Comparison of ENCODE assay signal across 9 mouse cellular contexts in genomic region chr13:21935833-21936232, GRCm38 (mm10). TPM values are rescaled to one million over a fixed set of nuclear protein-coding genes. Genes with fewer than 3 reads are reported as not detected.
DNase-seq lines count a peak whose midpoint lies in the region; ATAC-seq lines count a peak whose summit lies in the region.
"Had no signal": no experiment of that assay in that cellular context is flagged by ENCODE, and none has a peak within 500 bp of the region (broad histone marks: within the 10 kb centered on the region; RNA-seq: fewer than 3 reads in every experiment).

No protein-coding gene starts in this region.

- H3K36me3 ChIP-seq in hindbrain, embryonic 10.5 days: no peaks in the 10 kb centered on the region
- H3K36me3 ChIP-seq in hindbrain, embryonic 11.5 days (ENCODE audit: control insufficient read depth, insufficient read depth, low read length): no peaks in the 10 kb centered on the region
- no peaks in the 10 kb centered on the region for H3K36me3 ChIP-seq in hindbrain, embryonic 14.5 days (replicated peaks; ENCODE audit: control insufficient read depth, insufficient read depth)
- H3K36me3 ChIP-seq in midbrain, embryonic 13.5 days: no peaks in the 10 kb centered on the region

- H3K4me2 ChIP-seq in hindbrain, embryonic 11.5 days (replicated peaks; ENCODE audit: low read depth, low read length): no peak overlapping the region
- H3K4me2 ChIP-seq in hindbrain, embryonic 14.5 days (replicated peaks): peak overlapping the region; percentile 27; the same call in 1 of the 2 replicates
- H3K4me2 ChIP-seq in midbrain, embryonic 13.5 days (replicated peaks): peak overlapping the region; percentile 24; the same call in 1 of the 2 replicates

- ATAC-seq in hindbrain, embryonic 11.5 days (ENCODE audit: low FRiP score): no peak
- ATAC-seq in hindbrain, embryonic 14.5 days (ENCODE audit: low FRiP score): no peak
- no peak for ATAC-seq in midbrain, embryonic 13.5 days

- WGBS in hindbrain, embryonic 10.5 days: 3% methylated on average over 7 of the region's 7 CpGs
- WGBS in hindbrain, embryonic 11.5 days: 5% methylated on average over 7 of the region's 7 CpGs
- WGBS in hindbrain, embryonic 14.5 days: 8% methylated on average over 7 of the region's 7 CpGs
- WGBS in midbrain, embryonic 13.5 days: 2% methylated on average over 7 of the region's 7 CpGs

- H3K4me3 ChIP-seq in hindbrain, embryonic 10.5 days: peak overlapping the region; percentile 49
- no peak overlapping the region for H3K4me3 ChIP-seq in hindbrain, embryonic 11.5 days (ENCODE audit: low read depth, low read length)
- no peak overlapping the region for H3K4me3 ChIP-seq in hindbrain, embryonic 14.5 days (replicated peaks; ENCODE audit: low read length)
- no peak overlapping the region for H3K4me3 ChIP-seq in midbrain, embryonic 13.5 days (replicated peaks)

- no peak for DNase-seq in hindbrain, embryonic 10.5 days (ENCODE audit: low spot score)
- DNase-seq in hindbrain, embryonic 11.5 days (ENCODE audit: low spot score): no peak
- peak; percentile 91 for DNase-seq in R1 (ENCODE audit: low read depth, low spot score)
- no peak for DNase-seq in hindbrain, embryonic 14.5 days (ENCODE audit: low spot score)
- DNase-seq in right cerebral cortex, postnatal 4 days: no peak
- DNase-seq in kidney, postnatal 36 days: no peak
- no peak for DNase-seq in left cerebral cortex, adult 8-10 months (ENCODE audit: low spot score in 2 of 2)

- H3K9me3 ChIP-seq in hindbrain, embryonic 10.5 days: no peaks in the 10 kb centered on the region
- H3K9me3 ChIP-seq in hindbrain, embryonic 11.5 days (ENCODE audit: control insufficient read depth, low read length): no peaks in the 10 kb centered on the region
- no peaks in the 10 kb centered on the region for H3K9me3 ChIP-seq in hindbrain, embryonic 14.5 days (ENCODE audit: control insufficient read depth, low read length)
- no peaks in the 10 kb centered on the region for H3K9me3 ChIP-seq in midbrain, embryonic 13.5 days

- H3K27me3 ChIP-seq in hindbrain, embryonic 10.5 days (ENCODE audit: insufficient read depth, poor library complexity, severe bottlenecking): no peaks in the 10 kb centered on the region
- H3K27me3 ChIP-seq in hindbrain, embryonic 11.5 days (ENCODE audit: control insufficient read depth, insufficient read depth, low read length): no peaks in the 10 kb centered on the region
- H3K27me3 ChIP-seq in hindbrain, embryonic 14.5 days (ENCODE audit: control insufficient read depth, insufficient read depth, low read length): peaks cover 23% of the 10 kb centered on the region
- peaks cover 36% of the 10 kb centered on the region for H3K27me3 ChIP-seq in midbrain, embryonic 13.5 days

- no peak overlapping the region for H3K27ac ChIP-seq in hindbrain, embryonic 10.5 days
- H3K27ac ChIP-seq in hindbrain, embryonic 11.5 days (ENCODE audit: low read depth, low read length): no peak overlapping the region
- no peak overlapping the region for H3K27ac ChIP-seq in hindbrain, embryonic 14.5 days
- H3K27ac ChIP-seq in midbrain, embryonic 13.5 days: no peak overlapping the region

- peaks cover 24% of the 10 kb centered on the region for H3K4me1 ChIP-seq in hindbrain, embryonic 10.5 days (replicated peaks)
- no peaks in the 10 kb centered on the region for H3K4me1 ChIP-seq in hindbrain, embryonic 11.5 days (replicated peaks; ENCODE audit: control insufficient read depth, insufficient read depth, low read length)
- no peaks in the 10 kb centered on the region for H3K4me1 ChIP-seq in hindbrain, embryonic 14.5 days (replicated peaks; ENCODE audit: control insufficient read depth, insufficient read depth, low read length)
- H3K4me1 ChIP-seq in midbrain, embryonic 13.5 days (replicated peaks): no peaks in the 10 kb centered on the region

- H3K9ac ChIP-seq in hindbrain, embryonic 11.5 days (ENCODE audit: low read depth, low read length): no peak overlapping the region
- H3K9ac ChIP-seq in hindbrain, embryonic 14.5 days: no peak overlapping the region
- no peak overlapping the region for H3K9ac ChIP-seq in midbrain, embryonic 13.5 days (replicated peaks)

RNA-seq across cellular contexts. Expression of gene Zfp184, which starts 9.1 kb away (rescaled TPM):
- 20.6 and 24.7 TPM in 2 replicates for polyA plus RNA-seq in hindbrain, embryonic 10.5 days (2016; fragmentation: Nextera tagmentation; extraction: Ambion mirVana)
- 25.7 and 27.8 TPM in 2 replicates for polyA plus RNA-seq in hindbrain, embryonic 11.5 days (2014; fragmentation: Nextera tagmentation; extraction: Ambion mirVana)
- 14.9 and 18.2 TPM in 2 replicates for polyA plus RNA-seq in hindbrain, embryonic 14.5 days (2014; fragmentation: Nextera tagmentation; extraction: Ambion mirVana)
- 20.5 and 22.3 TPM in 2 replicates for polyA plus RNA-seq in midbrain, embryonic 13.5 days (2015; fragmentation: Nextera tagmentation; extraction: Ambion mirVana)
- 1 to 10 TPM; 2.4 to 4.1 (median 3.3) TPM for total RNA-seq in left cerebral cortex, adult 8-10 months (2022)

RNA-seq across cellular contexts. Expression of gene Pom121l2, which starts 45.2 kb away (rescaled TPM):
- 0.07 TPM in 1 of 2 replicates, not detected in the other for polyA plus RNA-seq in hindbrain, embryonic 10.5 days (2016; fragmentation: Nextera tagmentation; extraction: Ambion mirVana)
- polyA plus RNA-seq in hindbrain, embryonic 11.5 days (2014; fragmentation: Nextera tagmentation; extraction: Ambion mirVana): 0.11 TPM in 2 replicates
- not detected in 2 replicates for polyA plus RNA-seq in hindbrain, embryonic 14.5 days (2014; fragmentation: Nextera tagmentation; extraction: Ambion mirVana)
- polyA plus RNA-seq in midbrain, embryonic 13.5 days (2015; fragmentation: Nextera tagmentation; extraction: Ambion mirVana): not detected in 2 replicates
- total RNA-seq in left cerebral cortex, adult 8-10 months (2022): not detected
- total RNA-seq: common myeloid progenitor, adult 5-6 weeks had no signal
